Mouse (Mus musculus) macrophage (primary cell): Measurements from ENCODE around the gene Bsph1. TPM values are rescaled to one million over a fixed set of nuclear protein-coding genes. Genes with fewer than 3 reads are reported as not detected.
"Not testable (repeated sequence)": the region's sequence is repeated elsewhere in the genome, so short reads cannot be mapped to it uniquely, and the experiment has no call there.

Source experiments
- H3K27ac ChIP-seq: fragments of 350-480 bp; formaldehyde crosslinking; 2 replicates; pipeline ENCODE4 v1.9.0; 2021
- H3K36me3 ChIP-seq: fragments of 350-480 bp; formaldehyde crosslinking; 2 replicates; pipeline ENCODE4 v1.9.0; 2021; ENCODE audit errors: inconsistent target
- H3K4me3 ChIP-seq: fragments of 350-480 bp; formaldehyde crosslinking; 2 replicates; pipeline ENCODE4 v1.9.0; 2021; ENCODE audit errors: inconsistent target
- H3K79me2 ChIP-seq: fragments of 350-480 bp; formaldehyde crosslinking; 2 replicates; pipeline ENCODE4 v1.9.0; 2021; ENCODE audit errors: inconsistent target
- WGBS: methylation state at CpG from one replicate; pipeline ENCODE4 v1.1.7; 2026; ENCODE audit warnings: inconsistent platforms; ENCODE audit not compliant: missing documents; 5-methylcytosine and 5-hydroxymethylcytosine counted together
- polyA plus RNA-seq: library from polyadenylated mRNA; stranded (reverse); fragments of 250-400 nt; gene quantifications from 3 replicates; pipeline ENCODE4 v1.2.4, GENCODE M21; 2018; ENCODE audit warnings: inconsistent platforms
- total RNA-seq, 78 experiments: library from RNA; depleted of rRNA; stranded (reverse); fragments of 250-400 nt; gene quantifications; 1 replicate in 9 of 78; 2 replicates in 24 of 78; 3 replicates in 43 of 78; 4 replicates in 2 of 78; pipeline ENCODE4 v1.2.4; 2018; ENCODE audit warnings: inconsistent platforms in 56 of 78

Gene Bsph1
- not detected for total RNA-seq (2018; cell fraction: chromatin; rRNA removed)
- total RNA-seq (2018; cell fraction: cytosol; rRNA removed) = not detected
- total RNA-seq (2018; cell fraction: nucleus; rRNA removed) = not detected
- polyA plus RNA-seq = not detected in 3 replicates

DNA sequence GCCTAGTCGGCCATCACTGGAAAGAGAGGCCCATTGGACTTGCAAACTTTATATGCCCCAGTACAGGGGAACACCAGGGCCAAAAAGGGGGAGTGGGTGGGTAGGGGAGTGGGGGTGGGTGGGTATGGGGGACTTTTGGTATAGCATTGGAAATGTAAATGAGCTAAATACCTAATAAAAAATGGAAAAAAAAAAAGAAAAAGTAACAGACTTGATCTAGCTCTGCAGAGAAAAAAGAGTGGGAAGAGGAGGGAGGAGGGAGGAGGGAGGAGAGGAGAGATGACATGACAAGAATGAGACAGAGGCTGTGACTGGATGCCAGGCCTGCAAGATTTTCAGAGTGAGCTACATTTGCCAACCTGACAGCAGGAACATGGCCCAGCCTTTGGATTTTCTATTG, at the start of gene Bsph1:
Gene Bsph1, plus strand, starts transcription at position 301 of the 400 bp plus-strand sequence.
- H3K36me3 ChIP-seq, H3K27ac ChIP-seq, H3K79me2 ChIP-seq, H3K4me3 ChIP-seq: not testable (repeated sequence)
- no CpG with 5 or more reads among the region's 1 CpGs for WGBS

DNA sequence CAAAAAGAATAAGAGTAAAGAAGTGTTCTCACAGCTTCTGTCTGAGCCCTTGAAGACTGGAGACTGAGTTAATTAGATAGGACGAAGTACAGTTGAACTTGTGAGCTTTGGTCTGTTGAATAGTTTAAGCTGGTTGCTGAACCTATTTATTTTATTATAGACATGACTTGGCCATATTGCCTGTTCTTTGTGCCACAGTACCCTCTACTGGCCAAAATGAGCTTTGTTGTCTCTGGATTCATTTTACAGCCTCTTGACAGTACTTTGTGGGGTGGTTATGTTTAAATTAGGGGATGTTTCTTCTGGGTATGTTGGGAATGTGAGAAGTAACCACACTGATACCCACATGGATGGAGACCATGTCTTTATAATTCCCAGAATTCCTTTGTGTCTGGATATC, 60.9 kb downstream of the Bsph1 start:
- Histone ChIP-seq H3K36me3 (no peaks in the 10 kb centered on the region), H3K79me2 (no peaks in the 10 kb centered on the region), H3K27ac (no peak overlapping the region), H3K4me3 (no peak overlapping the region)
- 18% methylated on average over 1 of the region's 1 CpGs for WGBS

Other genes with a start within 250 kb of the Bsph1 start
- gene Vmn1r89, start 237.8 kb upstream of the Bsph1 start, polyA plus RNA-seq = not detected in 3 replicates
- gene Lig1, start 173.6 kb upstream of the Bsph1 start, polyA plus RNA-seq = 5.4 to 37.3 TPM (median 35.3 TPM) in 3 replicates
- 2.6 to 4.6 TPM (median 4.1 TPM) in 3 replicates for gene Zswim9, start 172.1 kb upstream of the Bsph1 start, polyA plus RNA-seq
- gene Pla2g4c, start 126.2 kb upstream of the Bsph1 start, polyA plus RNA-seq = 0.12 to 0.19 TPM in 2 of 3 replicates, not detected in the other
- gene Cabp5, start 52.7 kb upstream of the Bsph1 start, polyA plus RNA-seq = not detected in 3 replicates
- gene Bsph2, start 120.2 kb downstream of the Bsph1 start, polyA plus RNA-seq = not detected in 3 replicates
- gene Sult2a5, start 173.1 kb downstream of the Bsph1 start, polyA plus RNA-seq = not detected in 3 replicates